Mouse (Mus musculus) urinary bladder, postnatal 10 days (tissue): ENCODE data around the gene Galnt6.

Experiments used
- DNase-seq: peaks from one replicate; pipeline ENCODE4 v3.0.0; 2022; ENCODE audit warnings: low spot score

Gene Galnt6

DNA sequence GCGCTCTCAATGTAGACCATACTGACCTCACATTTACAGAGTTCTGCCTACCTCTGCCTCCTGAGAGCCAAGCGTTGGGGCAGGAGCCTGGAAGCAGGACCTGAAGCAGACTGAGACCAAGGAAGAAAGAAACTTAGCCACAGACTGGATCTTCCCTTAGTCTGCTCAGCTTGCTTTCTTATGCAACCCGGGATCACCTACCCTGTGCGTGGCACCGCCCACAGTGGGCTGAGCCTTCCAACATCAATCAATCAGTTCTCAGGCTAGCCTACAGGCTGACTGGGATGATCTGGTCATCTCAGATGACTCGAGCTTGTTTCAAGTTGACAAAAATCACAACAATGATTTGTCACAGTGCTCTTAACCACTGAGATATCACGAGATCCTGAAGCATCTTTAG lies 24.9 kb upstream of the Galnt6 start:
- DNase-seq: peak; percentile 6

DNA sequence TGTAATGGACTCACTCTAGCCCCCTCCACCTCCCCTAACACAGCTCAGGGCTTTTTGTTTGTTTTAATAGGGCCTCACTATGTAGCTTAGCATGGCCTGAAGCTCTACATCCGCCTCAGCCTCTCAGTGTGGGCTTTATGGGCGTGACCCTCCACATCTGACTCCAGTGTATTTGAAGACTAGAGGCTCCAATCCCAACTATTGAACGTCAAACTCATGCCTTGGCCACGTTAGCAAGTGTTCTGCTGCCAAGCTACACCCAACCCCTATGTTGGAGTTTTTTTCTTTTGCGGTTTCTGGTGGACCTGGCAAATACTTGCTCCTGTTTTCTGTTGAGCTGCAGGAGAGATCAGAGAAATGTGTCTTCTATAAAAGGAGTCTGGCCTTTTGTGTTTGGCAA lies 23.9 kb upstream of the Galnt6 start:
- no peak for DNase-seq

- DNase-seq: no peak
Observed at GRCm38 (mm10) chr15:100752439-100752838, 23.3 kb upstream of the Galnt6 start.

DNA sequence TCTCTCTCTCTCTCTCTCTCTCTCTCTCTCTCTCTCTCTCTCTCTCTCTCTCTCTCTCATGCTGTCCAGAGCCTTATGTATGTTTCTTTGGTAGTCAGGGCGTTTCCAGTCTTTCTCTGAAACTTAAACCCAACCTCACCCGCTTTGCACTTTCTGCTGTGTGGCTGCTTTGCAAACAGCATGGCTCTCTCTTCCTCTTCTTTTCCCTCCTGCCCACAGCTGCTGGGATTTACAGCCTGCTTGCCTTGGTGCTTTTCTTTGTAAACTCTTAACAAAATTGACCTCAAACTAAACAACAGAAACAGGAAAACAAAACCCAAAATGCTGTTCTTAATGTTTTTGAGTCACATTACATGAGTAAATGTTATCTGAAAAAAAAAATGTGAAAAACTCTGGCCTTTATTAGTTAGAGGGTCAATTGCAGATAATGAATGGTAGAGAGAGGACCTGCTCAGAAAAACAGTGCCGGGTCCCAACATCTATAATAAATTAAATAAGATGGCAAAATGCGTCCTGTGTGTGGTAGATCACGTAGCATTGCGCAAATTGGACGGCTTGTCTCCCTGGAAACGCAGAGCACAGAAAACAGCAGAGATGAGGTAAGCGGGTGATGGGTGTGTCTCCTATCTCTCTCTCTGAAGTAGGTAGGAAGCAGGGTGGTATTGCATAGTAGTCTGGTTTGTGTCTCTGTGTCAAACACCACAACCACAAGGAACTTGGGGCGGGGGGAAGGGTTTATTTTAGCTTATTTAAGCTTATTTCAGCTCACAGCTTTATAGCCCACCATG lies 20.8 kb upstream of the Galnt6 start:
- DNase-seq: no peak

- no peak for DNase-seq
Observed at GRCm38 (mm10) chr15:100748584-100748983, 19.4 kb upstream of the Galnt6 start.

DNA sequence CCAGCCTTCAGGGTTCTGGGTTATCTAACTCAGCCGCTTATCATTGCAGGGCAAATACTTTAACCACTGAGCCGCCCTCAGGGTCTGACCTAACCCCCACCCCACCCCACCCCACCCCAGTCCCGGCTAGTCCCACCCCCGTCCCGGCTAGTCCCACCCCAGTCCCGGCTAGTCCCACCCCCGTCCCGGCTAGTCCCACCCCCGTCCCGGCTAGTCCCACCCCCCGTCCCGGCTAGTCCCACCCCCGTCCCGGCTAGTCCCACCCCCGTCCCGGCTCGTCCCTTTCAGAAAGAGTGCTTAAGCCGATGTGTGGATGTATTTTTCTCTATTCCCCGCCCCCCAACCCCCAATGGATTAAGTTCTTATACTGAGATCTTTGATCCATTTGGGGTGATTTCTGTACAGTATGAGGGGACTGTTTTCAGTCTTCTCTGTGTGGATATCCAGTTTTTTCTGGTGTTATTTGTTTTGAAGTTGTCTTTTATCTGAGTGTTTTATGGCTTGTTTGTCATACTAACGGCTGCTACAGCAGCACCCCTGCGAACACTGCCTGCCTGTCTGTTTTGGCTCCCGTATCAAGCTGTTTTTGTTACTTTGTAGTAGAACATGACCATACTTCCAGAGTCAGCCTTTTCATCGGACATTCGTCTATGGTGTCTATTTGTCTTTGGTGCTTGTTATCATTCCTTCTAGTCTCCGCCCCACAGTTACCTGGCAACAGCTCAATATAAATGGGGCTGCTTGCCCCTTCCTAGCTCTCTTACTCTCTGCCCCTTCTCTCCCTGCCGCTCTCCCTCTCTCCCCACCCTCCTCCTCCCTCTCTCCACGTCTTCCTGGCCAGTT lies 18.2 kb upstream of the Galnt6 start:
- no peak for DNase-seq

- DNase-seq: no peak
Observed at GRCm38 (mm10) chr15:100746478-100747120, 17.4 kb upstream of the Galnt6 start.

GRCm38 (mm10) chr15:100743238-100743637 lies 14.1 kb upstream of the Galnt6 start:
- DNase-seq: no peak

DNA sequence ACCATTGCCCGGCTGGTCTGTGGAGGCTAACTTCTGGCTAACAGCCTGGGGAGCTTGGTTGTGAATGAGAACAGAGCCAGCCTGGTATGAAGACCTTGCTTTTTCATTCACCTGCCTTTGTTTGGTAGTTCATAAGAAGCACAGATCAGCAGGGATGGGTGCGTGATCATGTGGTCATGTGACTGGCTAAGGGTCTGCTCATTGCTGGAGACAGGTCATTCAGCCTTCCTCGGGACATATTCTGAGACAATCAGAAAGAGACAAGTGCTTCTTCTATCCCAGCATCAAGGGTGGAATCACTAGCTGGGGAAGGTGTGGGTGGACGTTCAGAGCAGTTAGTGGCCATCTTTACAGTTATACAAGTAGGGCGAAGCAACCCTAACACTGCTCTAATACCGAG lies 10.3 kb upstream of the Galnt6 start:
- DNase-seq: no peak

- DNase-seq: no peak
Observed at GRCm38 (mm10) chr15:100738351-100738781, 9.2 kb upstream of the Galnt6 start.

- no peak for DNase-seq
Observed at GRCm38 (mm10) chr15:100737667-100738066, 8.5 kb upstream of the Galnt6 start.

DNA sequence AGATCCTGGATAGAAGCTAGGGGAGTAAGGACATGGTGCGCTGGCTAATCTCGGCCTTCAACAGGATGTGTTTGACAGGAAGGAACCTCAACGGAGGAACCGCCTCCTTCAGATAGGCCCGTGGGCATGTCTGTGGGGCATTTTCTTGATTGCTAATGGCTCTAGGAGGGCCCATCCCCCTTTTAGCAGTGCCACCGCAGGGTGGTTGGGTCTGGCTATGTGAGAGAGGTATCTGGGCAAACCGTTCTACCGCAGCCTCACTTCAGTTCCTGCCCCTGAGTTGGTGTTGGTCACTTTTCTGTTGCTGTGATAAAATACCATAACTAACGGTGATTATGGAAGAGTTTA lies 6.8 kb upstream of the Galnt6 start:
- DNase-seq: no peak

DNA sequence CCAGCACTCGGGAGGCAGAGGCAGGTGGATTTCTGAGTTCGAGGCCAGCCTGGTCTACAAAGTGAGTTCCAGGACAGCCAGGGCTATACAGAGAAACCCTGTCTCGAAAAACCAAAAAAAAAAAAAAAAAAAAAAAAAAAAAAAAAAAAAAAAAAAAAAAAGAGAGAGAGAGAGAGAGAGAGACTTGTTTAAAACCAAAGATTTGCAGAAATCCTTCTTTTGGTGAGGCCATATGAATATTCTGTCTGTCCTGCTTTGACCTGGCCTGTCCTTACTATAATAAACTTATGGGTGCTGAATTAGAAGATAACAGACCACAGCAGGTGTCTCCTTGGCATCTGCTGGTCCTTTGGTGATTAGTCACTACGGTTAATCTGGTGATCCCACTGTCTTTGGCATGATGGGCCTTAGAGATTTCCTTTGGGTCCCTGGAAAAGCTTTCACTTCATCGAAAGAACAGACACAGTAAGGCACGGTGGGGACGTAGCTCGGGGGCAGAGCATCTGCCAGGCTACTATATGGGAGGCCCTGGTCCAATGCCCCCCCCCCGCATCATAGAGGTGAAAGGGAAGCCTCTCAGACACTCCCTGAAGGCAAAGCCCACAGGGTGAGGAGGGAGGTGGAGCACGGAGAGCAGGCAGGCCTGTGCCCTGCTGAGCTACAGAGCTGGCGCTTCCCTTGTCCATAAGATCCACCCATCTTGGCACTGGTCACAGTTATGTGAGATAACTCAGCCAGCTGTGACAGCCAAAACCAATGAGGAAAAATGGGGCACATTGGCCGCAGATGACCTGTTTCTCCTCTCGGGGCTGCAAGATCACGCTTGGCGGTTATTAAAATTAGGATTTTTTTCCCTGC lies 6.1 kb upstream of the Galnt6 start:
- DNase-seq: no peak

GRCm38 (mm10) chr15:100732580-100732979 lies 3.4 kb upstream of the Galnt6 start:
- no peak for DNase-seq

DNA sequence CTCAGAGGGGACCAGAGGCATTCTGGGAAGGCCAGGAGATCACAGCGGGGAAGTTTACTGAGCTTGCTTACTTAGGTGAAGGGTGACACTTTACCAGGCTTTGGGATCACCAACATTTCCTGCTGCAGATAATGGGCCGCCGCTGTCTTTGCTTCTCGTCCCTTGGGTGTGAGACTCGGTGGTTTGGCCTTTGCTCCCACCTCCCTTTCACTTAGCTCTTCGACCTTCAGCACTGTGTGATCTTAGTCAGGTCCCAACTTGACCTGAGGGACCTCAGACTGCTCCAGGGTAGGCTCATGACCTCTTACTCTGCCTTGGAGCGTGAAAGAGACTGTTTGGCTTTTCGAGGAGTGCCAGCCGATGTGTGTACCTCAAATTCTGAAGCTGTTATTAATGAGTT lies 1.9 kb upstream of the Galnt6 start:
- no peak for DNase-seq

- DNase-seq: no peak
Observed at GRCm38 (mm10) chr15:100728586-100728985, 590 bp downstream of the Galnt6 start.

DNA sequence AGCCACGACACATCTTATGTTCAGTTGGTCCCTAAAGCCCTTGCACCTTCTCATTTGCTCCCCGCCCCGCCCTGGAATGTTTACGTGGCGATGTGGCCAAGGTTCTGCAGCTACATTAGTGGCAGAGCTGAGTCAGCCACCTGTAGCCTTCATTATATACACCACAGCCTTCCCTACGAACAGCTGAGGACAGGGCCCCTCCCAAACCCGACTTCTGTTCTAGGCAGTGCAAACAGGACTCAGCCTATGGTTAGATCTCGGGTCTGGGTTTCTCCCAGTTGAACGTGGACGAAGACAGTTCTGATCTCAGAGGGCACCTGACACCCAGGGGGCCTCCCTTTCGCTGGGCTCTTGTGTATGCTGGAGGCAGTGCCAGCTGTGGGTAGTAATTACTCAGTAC lies 1.3 kb downstream of the Galnt6 start:
- no peak for DNase-seq

DNA sequence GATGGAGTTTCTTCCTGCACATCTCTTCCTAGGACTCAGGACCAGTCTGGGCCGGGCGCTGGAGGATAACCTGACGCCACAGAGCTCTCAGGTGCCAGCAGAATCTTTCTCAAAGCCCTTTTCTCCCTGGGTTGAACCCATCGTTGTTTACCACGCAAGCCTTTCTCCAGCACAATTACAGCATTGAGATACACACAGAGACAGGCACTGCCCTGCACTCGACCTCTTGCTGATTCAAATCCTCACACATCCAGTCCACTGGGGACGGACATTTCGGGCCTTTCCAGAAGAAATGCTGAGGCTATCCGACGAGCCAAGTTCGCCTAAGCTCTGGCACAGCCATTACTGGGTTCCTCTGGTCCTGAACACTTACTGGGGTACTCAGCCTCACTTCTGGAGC lies 2.5 kb downstream of the Galnt6 start:
- DNase-seq: no peak

DNA sequence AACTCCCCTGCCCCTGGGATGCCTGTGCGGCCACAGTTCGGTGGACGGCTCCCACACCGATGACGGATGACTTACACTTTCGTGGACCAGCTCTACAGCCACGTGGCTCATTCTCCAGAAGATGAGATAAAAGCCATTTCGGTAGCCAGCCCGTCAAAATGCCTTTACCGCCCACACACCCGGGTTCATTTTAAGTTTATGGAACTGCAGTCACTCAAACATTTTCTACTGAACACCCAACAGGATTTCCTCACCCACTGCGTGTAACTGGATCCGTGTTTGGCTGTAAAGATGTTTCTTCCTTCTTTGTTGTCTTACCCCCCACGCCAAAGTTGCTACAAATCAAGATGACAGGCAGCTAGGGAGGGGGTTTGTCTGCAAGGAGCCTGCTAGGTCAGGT lies 5.7 kb downstream of the Galnt6 start:
- no peak for DNase-seq

DNA sequence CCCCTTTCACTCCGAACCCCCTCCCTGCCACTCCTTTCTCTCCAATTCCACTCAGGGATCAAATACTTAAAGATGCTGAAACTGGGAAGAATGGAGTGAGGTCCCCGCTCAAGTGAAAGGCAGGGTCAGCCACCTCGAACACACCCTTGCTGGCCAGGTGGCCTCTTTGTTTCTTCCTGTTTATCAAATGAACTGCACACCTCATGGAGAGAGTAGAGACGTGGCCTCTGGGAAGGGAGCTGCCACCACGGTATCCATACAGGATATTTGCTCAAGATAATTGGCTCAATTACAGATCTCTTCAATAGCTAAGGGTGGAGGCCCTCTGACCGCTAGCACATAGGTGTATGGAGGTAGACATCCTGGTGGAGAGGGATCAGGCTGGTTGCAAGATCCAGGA lies 6.6 kb downstream of the Galnt6 start:
- no peak for DNase-seq

GRCm38 (mm10) chr15:100722026-100722425 lies 7.2 kb downstream of the Galnt6 start:
- no peak for DNase-seq

DNA sequence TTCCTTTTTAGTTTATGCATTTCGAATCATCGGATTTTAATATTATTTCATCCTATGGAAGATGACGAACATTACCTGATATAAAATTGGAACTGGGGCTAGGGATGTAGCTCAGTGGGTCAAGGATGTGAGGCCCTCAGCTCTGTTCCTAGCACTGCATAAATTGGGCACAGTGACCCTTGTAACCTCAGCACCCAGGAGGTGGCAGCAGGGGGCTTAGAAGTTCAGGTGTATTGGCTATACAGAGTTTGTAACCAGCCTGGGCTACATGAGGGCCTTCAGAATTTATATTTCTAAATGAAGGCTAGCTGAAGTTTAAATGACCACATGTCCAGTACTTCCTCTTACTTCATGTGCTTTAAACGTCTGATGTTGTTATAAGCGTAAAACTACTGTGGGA lies 7.7 kb downstream of the Galnt6 start:
- DNase-seq: no peak
